Mouse (Mus musculus) embryonic facial prominence, embryonic 15.5 days (tissue): ENCODE results near the gene Zbtb42. TPM values are rescaled to one million over a fixed set of nuclear protein-coding genes. Genes with fewer than 3 reads are reported as not detected.

ENCODE experiments used
- ATAC-seq: fragments of 200-750 bp; cut with Nextera tagmentation; 2 replicates; pipeline ENCODE4 v1.8.0; 2017; ENCODE audit warnings: low read depth, moderate TSS enrichment; ENCODE audit not compliant: insufficient number of reproducible peaks, low FRiP score, low TSS enrichment
- H3K27ac ChIP-seq: fragments of 300-500 bp; sonication (generic); replicated peaks from 2 replicates; pipeline ENCODE4 v1.5.1; 2015; ENCODE audit warnings: mild to moderate bottlenecking, inconsistent platforms
- H3K27me3 ChIP-seq: fragments of 300-500 bp; sonication (generic); 2 replicates; pipeline ENCODE4 v1.6.1; 2015; ENCODE audit warnings: inconsistent platforms
- H3K36me3 ChIP-seq: fragments of 300-500 bp; sonication (generic); 2 replicates; pipeline ENCODE4 v1.6.1; 2015; ENCODE audit warnings: mild to moderate bottlenecking, inconsistent platforms
- H3K4me1 ChIP-seq: fragments of 300-500 bp; sonication (generic); 2 replicates; pipeline ENCODE4 v1.6.1; 2015; ENCODE audit warnings: inconsistent platforms
- H3K4me2 ChIP-seq: fragments of 300-500 bp; sonication (generic); replicated peaks from 2 replicates; pipeline ENCODE4 v1.6.1; 2015; ENCODE audit warnings: mild to moderate bottlenecking, inconsistent platforms
- H3K4me3 ChIP-seq: fragments of 300-500 bp; sonication (generic); replicated peaks from 2 replicates; pipeline ENCODE4 v1.5.1; 2015; ENCODE audit warnings: mild to moderate bottlenecking, inconsistent platforms
- H3K9ac ChIP-seq: fragments of 300-500 bp; sonication (generic); 2 replicates; pipeline ENCODE4 v1.6.1; 2015; ENCODE audit warnings: inconsistent platforms
- H3K9me3 ChIP-seq: fragments of 300-500 bp; sonication (generic); replicated peaks from 2 replicates; pipeline ENCODE4 v1.6.1; 2016; ENCODE audit warnings: inconsistent platforms
- WGBS: fragments of 180-500 bp; shearing (Covaris S2); methylation state at CpG from one replicate; pipeline ENCODE4 v1.1.7; 2015; 5-methylcytosine and 5-hydroxymethylcytosine counted together
- polyA plus RNA-seq: library from polyadenylated mRNA; unstranded; fragments of >200 nt; fragmentation: Nextera tagmentation; extraction: Ambion mirVana; gene quantifications from 2 replicates; pipeline ENCODE4 v1.2.1, GENCODE M21; 2015

Gene Zbtb42
- 4.8 and 5.6 TPM in 2 replicates for polyA plus RNA-seq

- under 1% methylated on average over 60 of the region's 60 CpGs for WGBS
- H3K27ac ChIP-seq: 0 out of 2 replicates have a peak within 1 kb of the TSS, but pooled peaks have one; percentile 44
- peak within 1 kb of the TSS; percentile 65 for H3K4me3 ChIP-seq
- no peaks in the 10 kb centered on the region for H3K36me3 ChIP-seq
- H3K4me2 ChIP-seq: peak within 1 kb of the TSS; percentile 86
- peaks cover 38% of the 10 kb centered on the region for H3K4me1 ChIP-seq
- ATAC-seq: no peak
- peak within 1 kb of the TSS; percentile 18 for H3K9ac ChIP-seq
- peaks cover 44% of the 10 kb centered on the region for H3K27me3 ChIP-seq
- no peaks in the 10 kb centered on the region for H3K9me3 ChIP-seq
Observed at GRCm38 (mm10) chr12:112678555-112679026, at the start of gene Zbtb42. Zbtb42 (plus strand) TSS chr12:112678828.

DNA sequence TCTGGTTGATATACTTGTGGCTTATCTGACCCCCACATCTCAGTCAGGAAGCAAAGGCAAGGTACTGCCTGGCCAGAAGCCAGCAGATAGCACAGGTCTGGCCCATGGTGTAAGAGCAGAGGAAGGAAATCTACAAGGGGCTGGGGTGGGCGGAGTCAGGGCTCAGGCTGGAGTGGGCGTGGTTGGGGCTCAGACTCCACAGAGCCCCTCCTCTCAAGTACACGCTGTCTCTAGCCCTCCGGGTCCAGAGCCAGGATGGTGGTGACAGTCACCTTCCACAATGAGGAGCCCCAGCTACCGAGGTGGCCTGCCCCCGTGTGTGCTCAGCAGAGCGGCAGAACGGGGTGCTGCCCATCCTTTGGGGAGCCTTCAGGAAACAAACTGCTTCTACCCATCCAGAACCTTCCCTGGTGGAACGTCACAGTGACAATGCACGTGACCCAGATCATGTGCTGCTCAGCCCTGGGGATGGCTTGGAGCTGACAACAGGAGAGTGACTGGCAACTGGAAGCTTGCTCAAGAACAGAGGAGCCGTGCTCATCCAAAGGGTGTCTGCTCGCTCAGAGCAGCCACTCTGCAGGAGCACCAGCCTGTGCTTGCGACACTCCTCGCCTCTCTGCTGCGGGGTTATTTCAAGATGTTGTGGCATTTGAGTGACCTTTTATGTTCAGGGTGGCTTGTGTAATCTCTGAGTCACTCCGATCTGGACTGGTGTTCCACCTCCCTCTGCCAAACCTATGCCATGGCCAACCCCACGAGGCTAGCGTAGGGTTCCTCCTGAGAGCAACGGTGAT is 49.5 kb upstream of the Zbtb42 start:
- Histone ChIP-seq H3K4me2 (peak overlapping the region; percentile 55), H3K4me1 (peaks cover 23% of the 10 kb centered on the region), H3K4me3 (peak overlapping the region; percentile 32), H3K27me3 (no peaks in the 10 kb centered on the region), H3K36me3 (no peaks in the 10 kb centered on the region), H3K27ac (0 out of 2 replicates have a peak overlapping the region, but pooled peaks have one; percentile 39), H3K9me3 (no peaks in the 10 kb centered on the region), H3K9ac (no peak overlapping the region)
- 31% methylated on average over 19 of the region's 19 CpGs for WGBS
- ATAC-seq: peak; percentile 36

DNA sequence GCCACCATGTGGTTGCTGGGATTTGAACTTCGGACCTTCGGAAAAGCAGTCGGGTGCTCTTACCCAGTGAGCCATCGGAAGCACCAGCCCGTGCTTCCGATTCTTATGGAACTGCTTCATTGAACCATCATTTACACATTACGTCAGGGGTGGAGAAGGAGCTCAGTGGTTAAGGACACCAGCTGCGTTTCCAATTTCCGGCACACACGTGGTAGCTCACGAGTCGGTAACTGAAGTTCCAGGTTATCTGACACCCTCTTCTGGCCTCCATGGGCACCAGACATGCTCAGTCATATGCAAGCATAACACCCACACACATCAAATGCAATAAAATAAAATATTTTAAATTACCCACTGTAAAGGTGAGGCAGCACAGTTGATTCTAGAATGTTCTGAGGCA is 48.6 kb upstream of the Zbtb42 start:
- H3K27ac ChIP-seq: no peak overlapping the region
- H3K9me3 ChIP-seq: no peaks in the 10 kb centered on the region
- no peaks in the 10 kb centered on the region for H3K36me3 ChIP-seq
- no peak for ATAC-seq
- no peak overlapping the region for H3K4me2 ChIP-seq
- no peaks in the 10 kb centered on the region for H3K27me3 ChIP-seq
- 84% methylated on average over 12 of the region's 12 CpGs for WGBS
- no peak overlapping the region for H3K9ac ChIP-seq
- peaks cover 23% of the 10 kb centered on the region for H3K4me1 ChIP-seq
- H3K4me3 ChIP-seq: no peak overlapping the region

GRCm38 (mm10) chr12:112630796-112631195 is 47.8 kb upstream of the Zbtb42 start:
- 81% methylated on average over 5 of the region's 5 CpGs for WGBS
- no peak for ATAC-seq
- H3K27ac ChIP-seq: no peak overlapping the region

DNA sequence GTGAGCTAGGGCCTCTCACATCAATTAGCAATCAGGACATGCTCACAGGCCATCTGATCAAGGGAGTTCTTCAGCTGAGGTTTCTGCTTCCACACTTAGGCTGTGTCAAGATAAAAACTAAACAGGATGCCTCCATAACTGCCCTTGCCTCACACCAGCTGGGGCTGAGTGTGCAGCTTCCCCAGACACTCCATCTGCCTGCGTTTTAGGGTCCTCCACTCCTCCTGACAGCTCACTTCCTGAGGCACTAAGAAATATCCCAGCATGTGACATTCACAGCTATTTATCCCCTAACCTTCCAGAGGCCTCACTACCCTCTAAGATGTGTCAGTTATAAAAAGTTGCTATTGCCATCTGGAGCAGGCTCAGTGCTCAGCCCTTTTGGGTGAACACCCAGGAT is 47.2 kb upstream of the Zbtb42 start:
- no peak overlapping the region for H3K9ac ChIP-seq
- H3K9me3 ChIP-seq: no peaks in the 10 kb centered on the region
- no peak overlapping the region for H3K4me2 ChIP-seq
- no peak for ATAC-seq
- 39% methylated on average over 1 of the region's 1 CpGs for WGBS
- no peak overlapping the region for H3K27ac ChIP-seq
- peaks cover 18% of the 10 kb centered on the region for H3K4me1 ChIP-seq
- H3K27me3 ChIP-seq: no peaks in the 10 kb centered on the region
- H3K36me3 ChIP-seq: no peaks in the 10 kb centered on the region
- no peak overlapping the region for H3K4me3 ChIP-seq

More at GRCm38 (mm10) chr12:112630796-112631195, 47.8 kb upstream of the Zbtb42 start:
- H3K36me3 ChIP-seq: no peaks in the 10 kb centered on the region
- no peak overlapping the region for H3K9ac ChIP-seq
- peaks cover 23% of the 10 kb centered on the region for H3K4me1 ChIP-seq
- H3K4me2 ChIP-seq: no peak overlapping the region
- H3K4me3 ChIP-seq: no peak overlapping the region
- no peaks in the 10 kb centered on the region for H3K9me3 ChIP-seq
- no peaks in the 10 kb centered on the region for H3K27me3 ChIP-seq

DNA sequence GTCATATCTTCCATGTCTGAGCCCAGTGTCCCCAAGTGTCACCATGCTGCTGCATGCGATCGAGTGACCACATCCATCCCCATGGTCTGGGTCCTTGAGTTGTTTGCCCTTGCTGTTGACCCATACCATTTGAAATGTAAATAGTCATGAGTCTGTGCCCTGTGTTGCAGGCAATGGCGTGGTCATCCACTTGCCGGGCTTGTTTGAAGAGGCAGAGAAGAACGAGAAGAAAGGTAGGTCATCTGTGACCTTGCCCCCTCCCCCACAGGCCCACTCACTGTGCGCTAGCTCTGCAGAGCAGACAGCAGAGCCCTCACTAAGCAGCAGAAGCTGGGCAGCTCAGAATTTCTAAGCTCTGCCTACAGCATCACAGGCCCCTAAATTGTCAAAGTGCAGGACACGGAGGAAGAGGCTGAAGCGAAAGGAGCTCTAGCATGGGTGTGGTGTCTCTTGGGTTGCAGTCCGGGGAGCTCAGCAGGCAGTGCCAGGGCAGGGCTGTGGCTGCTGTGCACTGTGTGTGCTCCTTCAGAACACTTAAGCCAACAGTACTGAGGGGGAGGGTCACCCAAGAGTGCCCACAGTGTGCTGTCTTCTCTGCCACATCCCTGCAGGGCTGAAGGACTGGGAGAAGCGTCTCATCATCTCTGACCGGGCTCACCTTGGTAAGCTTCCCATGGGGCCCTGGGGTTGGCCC is 46.4 kb upstream of the Zbtb42 start:
- Histone ChIP-seq H3K27ac (no peak overlapping the region), H3K9ac (no peak overlapping the region), H3K4me1 (peaks cover 15% of the 10 kb centered on the region), H3K9me3 (no peaks in the 10 kb centered on the region), H3K27me3 (no peaks in the 10 kb centered on the region), H3K4me3 (no peak overlapping the region), H3K4me2 (no peak overlapping the region), H3K36me3 (no peaks in the 10 kb centered on the region)
- no peak for ATAC-seq
- 80% methylated on average over 11 of the region's 11 CpGs for WGBS

- Histone ChIP-seq H3K4me1 (peaks cover 15% of the 10 kb centered on the region), H3K27ac (no peak overlapping the region), H3K4me3 (no peak overlapping the region), H3K9me3 (no peaks in the 10 kb centered on the region), H3K4me2 (no peak overlapping the region), H3K27me3 (no peaks in the 10 kb centered on the region), H3K9ac (no peak overlapping the region), H3K36me3 (no peaks in the 10 kb centered on the region)
- 78% methylated on average over 5 of the region's 5 CpGs for WGBS
- no peak for ATAC-seq
Observed at GRCm38 (mm10) chr12:112632907-112633306, 45.7 kb upstream of the Zbtb42 start.

DNA sequence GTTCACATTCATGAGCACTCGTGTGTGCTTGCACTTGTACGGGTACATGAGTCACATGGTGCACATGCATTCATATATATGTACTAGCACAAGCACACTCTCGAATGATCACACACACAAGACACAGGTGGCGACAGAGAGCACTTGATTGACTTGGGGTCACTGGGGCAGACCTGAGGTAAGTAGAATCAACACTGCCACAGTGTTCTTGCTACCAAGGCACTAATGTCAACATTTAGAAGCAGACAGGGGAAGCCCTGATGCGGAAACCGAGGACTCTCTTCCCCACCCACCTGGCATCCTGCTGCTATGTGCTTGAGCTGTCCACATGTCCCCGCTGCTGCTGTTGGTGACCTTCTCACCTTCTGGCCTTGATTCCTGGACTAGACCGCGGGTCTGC is 44.9 kb upstream of the Zbtb42 start:
- Histone ChIP-seq H3K9me3 (no peaks in the 10 kb centered on the region), H3K9ac (no peak overlapping the region), H3K4me3 (no peak overlapping the region), H3K4me2 (no peak overlapping the region), H3K27ac (no peak overlapping the region), H3K36me3 (no peaks in the 10 kb centered on the region), H3K27me3 (no peaks in the 10 kb centered on the region), H3K4me1 (peaks cover 10% of the 10 kb centered on the region)
- WGBS: 71% methylated on average over 9 of the region's 9 CpGs
- no peak for ATAC-seq

DNA sequence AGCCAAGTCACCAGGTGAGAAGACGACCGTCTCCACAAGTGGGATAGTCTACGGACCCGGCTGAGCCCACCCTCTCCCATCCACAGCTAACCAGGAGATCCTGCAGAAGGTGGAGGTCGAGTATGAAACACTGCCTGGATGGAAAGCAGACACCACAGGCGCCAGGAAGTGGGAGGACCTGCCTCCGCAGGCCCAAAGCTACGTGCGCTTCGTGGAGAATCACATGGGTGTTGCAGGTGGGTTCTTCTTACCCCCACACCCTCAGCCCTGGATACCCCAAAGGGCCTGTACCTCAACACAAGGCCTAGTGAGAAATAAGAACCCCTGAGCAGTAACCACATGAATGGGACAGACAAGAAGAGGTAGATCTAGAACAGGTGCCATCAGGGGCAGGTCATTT is 39.1 kb upstream of the Zbtb42 start:
- Histone ChIP-seq H3K4me3 (no peak overlapping the region), H3K27me3 (no peaks in the 10 kb centered on the region), H3K4me1 (no peaks in the 10 kb centered on the region), H3K9ac (no peak overlapping the region), H3K27ac (no peak overlapping the region), H3K36me3 (no peaks in the 10 kb centered on the region), H3K4me2 (no peak overlapping the region), H3K9me3 (no peaks in the 10 kb centered on the region)
- no peak for ATAC-seq
- WGBS: 80% methylated on average over 10 of the region's 10 CpGs

DNA sequence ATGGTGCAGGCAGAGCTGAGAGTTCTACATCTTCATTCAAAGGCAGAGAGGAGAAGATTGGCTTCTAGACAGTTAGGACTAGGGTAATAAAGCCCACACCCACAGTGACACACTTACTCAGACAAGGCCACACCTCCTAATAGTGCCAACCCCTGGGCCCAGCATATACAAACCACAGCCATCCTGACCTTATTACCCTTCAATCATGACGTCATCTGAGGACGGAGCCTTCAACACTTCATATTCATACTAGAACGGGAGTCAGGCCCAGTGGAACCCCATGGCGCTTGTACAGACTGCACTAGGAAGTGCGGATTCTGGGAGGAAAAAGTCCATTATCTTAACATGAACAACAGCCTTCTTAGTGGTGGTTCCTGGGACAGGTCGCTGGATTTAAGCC is 35.5 kb upstream of the Zbtb42 start:
- Histone ChIP-seq H3K4me2 (no peak overlapping the region), H3K9me3 (no peaks in the 10 kb centered on the region), H3K4me3 (no peak overlapping the region), H3K4me1 (peaks cover 21% of the 10 kb centered on the region), H3K27ac (no peak overlapping the region), H3K9ac (no peak overlapping the region), H3K27me3 (no peaks in the 10 kb centered on the region), H3K36me3 (peaks cover 10% of the 10 kb centered on the region)
- no peak for ATAC-seq
- 88% methylated on average over 6 of the region's 6 CpGs for WGBS

DNA sequence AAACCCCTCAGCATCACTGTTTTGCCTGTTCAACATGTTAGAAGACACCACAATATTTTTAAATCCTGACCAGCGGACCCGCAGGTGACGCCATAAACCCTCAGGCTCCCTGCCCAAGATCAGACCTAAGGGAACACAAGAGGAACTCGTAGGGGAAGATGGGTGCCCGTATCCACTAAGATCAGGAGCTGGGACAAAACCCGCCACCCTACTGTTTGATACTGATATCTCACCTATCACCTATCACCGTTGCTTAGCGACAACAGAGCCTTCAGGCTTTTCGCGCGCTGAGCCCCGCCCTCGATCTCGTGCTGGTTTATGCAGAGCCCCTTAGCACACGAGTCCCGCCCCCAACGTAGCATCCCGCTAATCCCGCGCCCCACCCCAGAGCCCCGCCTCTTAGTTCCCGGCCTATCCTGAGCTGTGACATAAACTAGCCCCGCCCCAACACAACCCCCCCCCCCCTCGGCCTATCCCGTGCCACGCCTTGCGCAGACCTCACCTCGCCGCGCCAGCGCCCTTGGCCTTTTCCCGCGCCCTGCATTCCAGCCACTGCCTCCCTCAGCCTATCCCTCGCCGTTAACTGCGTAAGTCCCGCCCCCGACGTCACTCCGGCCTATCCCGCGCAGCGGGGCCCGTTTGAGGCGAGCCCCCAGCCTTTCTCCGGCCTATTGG is 34.3 kb upstream of the Zbtb42 start, which contains the start of gene Siva1:
TSS of gene Siva1 (plus strand) at position 500 of the 675 bp plus-strand sequence.
- Histone ChIP-seq H3K36me3 (peaks cover 22% of the 10 kb centered on the region), H3K9ac (peak within 1 kb of the TSS; percentile 63), H3K4me3 (peak within 1 kb of the TSS; percentile 76), H3K9me3 (no peaks in the 10 kb centered on the region), H3K27me3 (no peaks in the 10 kb centered on the region), H3K4me2 (peak within 1 kb of the TSS; percentile 71), H3K27ac (peak within 1 kb of the TSS; percentile 95), H3K4me1 (peaks cover 21% of the 10 kb centered on the region)
- peak; percentile 98 for ATAC-seq
- under 1% methylated on average over 44 of the region's 46 CpGs for WGBS
